Mouse (Mus musculus): ENCODE data around the gene Ccp110. TPM values are rescaled to one million over a fixed set of nuclear protein-coding genes. Genes with fewer than 3 reads are reported as not detected.

The Ccp110 gene
- polyA plus RNA-seq, 1 experiment from 2014 or later, result 3.5 TPM

- Histone ChIP-seq H3K4me1 (ENCODE audit: insufficient read depth) (peaks cover 8% of the 10 kb centered on the region), H3K4me2 (ENCODE audit: low read depth, low read length) (no peak overlapping the region), H3K27me3 (ENCODE audit: insufficient read depth, low read length) (no peaks in the 10 kb centered on the region), H3K4me3 (ENCODE audit: low read depth, low read length) (no peak overlapping the region), H3K27ac (ENCODE audit: low read depth) (no peak overlapping the region), H3K36me3 (replicated peaks; ENCODE audit: insufficient read depth, low read length) (0 out of 2 replicates have a peak, but pooled peaks cover 5% of the 10 kb centered on the region), H3K9me3 (ENCODE audit: low read length) (no peaks in the 10 kb centered on the region), H3K9ac (replicated peaks) (no peak overlapping the region)
- no peak for TF ChIP-seq CTCF (IDR thresholded peaks at IDR 0.05; ENCODE audit: low read depth)
- TF ChIP-seq EP300 (IDR thresholded peaks at IDR 0.05; ENCODE audit: low read depth), result no peak
- 88% methylated on average over 1 of the region's 1 CpGs for WGBS (ENCODE audit: insufficient replicate concordance)
- DNase-seq, result no peak
- no peak for ATAC-seq
These were observed 2.5 kb downstream of the Ccp110 start for GRCm38 (mm10) chr7:118714873-118715272.

GRCm38 (mm10) chr7:118718066-118718465 is 5.7 kb downstream of the Ccp110 start:
- Histone ChIP-seq H3K27ac (ENCODE audit: low read depth) (no peak overlapping the region), H3K4me2 (ENCODE audit: low read depth, low read length) (no peak overlapping the region), H3K9me3 (ENCODE audit: low read length) (no peaks in the 10 kb centered on the region), H3K9ac (replicated peaks) (no peak overlapping the region), H3K27me3 (ENCODE audit: insufficient read depth, low read length) (no peaks in the 10 kb centered on the region), H3K4me3 (ENCODE audit: low read depth, low read length) (no peak overlapping the region), H3K36me3 (replicated peaks; ENCODE audit: insufficient read depth, low read length) (peaks cover 13% of the 10 kb centered on the region; the same call in 1 of the 2 replicates), H3K4me1 (ENCODE audit: insufficient read depth) (peaks cover 5% of the 10 kb centered on the region)
- TF ChIP-seq CTCF (IDR thresholded peaks at IDR 0.05; ENCODE audit: low read depth), result no peak
- no peak for TF ChIP-seq EP300 (IDR thresholded peaks at IDR 0.05; ENCODE audit: low read depth)
- no peak for DNase-seq
- ATAC-seq, result no peak
- WGBS (ENCODE audit: insufficient replicate concordance), result 85% methylated on average over 4 of the region's 4 CpGs

- Histone ChIP-seq H3K27ac (ENCODE audit: low read depth) (no peak overlapping the region), H3K9me3 (ENCODE audit: low read length) (no peaks in the 10 kb centered on the region), H3K4me3 (ENCODE audit: low read depth, low read length) (no peak overlapping the region), H3K4me1 (ENCODE audit: insufficient read depth) (no peaks in the 10 kb centered on the region), H3K27me3 (ENCODE audit: insufficient read depth, low read length) (no peaks in the 10 kb centered on the region), H3K9ac (replicated peaks) (no peak overlapping the region), H3K4me2 (ENCODE audit: low read depth, low read length) (no peak overlapping the region), H3K36me3 (replicated peaks; ENCODE audit: insufficient read depth, low read length) (peaks cover 19% of the 10 kb centered on the region)
- no peak for ATAC-seq
- TF ChIP-seq EP300 (IDR thresholded peaks at IDR 0.05; ENCODE audit: low read depth) (no peak), CTCF (IDR thresholded peaks at IDR 0.05; ENCODE audit: low read depth) (no peak)
- WGBS (ENCODE audit: insufficient replicate concordance), result 92% methylated on average over 9 of the region's 9 CpGs
- no peak for DNase-seq
These were observed 11.6 kb downstream of the Ccp110 start for GRCm38 (mm10) chr7:118723927-118724326.

GRCm38 (mm10) chr7:118725459-118725858 is 13.1 kb downstream of the Ccp110 start:
- TF ChIP-seq CTCF (IDR thresholded peaks at IDR 0.05; ENCODE audit: low read depth) (no peak), EP300 (IDR thresholded peaks at IDR 0.05; ENCODE audit: low read depth) (no peak)
- Histone ChIP-seq H3K9me3 (ENCODE audit: low read length) (no peaks in the 10 kb centered on the region), H3K4me3 (ENCODE audit: low read depth, low read length) (no peak overlapping the region), H3K4me2 (ENCODE audit: low read depth, low read length) (no peak overlapping the region), H3K27me3 (ENCODE audit: insufficient read depth, low read length) (no peaks in the 10 kb centered on the region), H3K9ac (replicated peaks) (no peak overlapping the region), H3K36me3 (replicated peaks; ENCODE audit: insufficient read depth, low read length) (peaks cover 26% of the 10 kb centered on the region), H3K27ac (ENCODE audit: low read depth) (no peak overlapping the region), H3K4me1 (ENCODE audit: insufficient read depth) (no peaks in the 10 kb centered on the region)
- ATAC-seq (no peak), DNase-seq (no peak)
- 72% methylated on average over 2 of the region's 2 CpGs for WGBS (ENCODE audit: insufficient replicate concordance)

GRCm38 (mm10) chr7:118728846-118729587 is 16.7 kb downstream of the Ccp110 start:
- no peak overlapping the region for H3K4me3 ChIP-seq (ENCODE audit: low read depth, low read length)
- TF ChIP-seq CTCF (IDR thresholded peaks at IDR 0.05; ENCODE audit: low read depth) (no peak), EP300 (IDR thresholded peaks at IDR 0.05; ENCODE audit: low read depth) (no peak)
- 83% methylated on average over 13 of the region's 13 CpGs for whole genome bisulfite sequencing (ENCODE audit: insufficient replicate concordance)
- DNase-seq (no peak), ATAC-seq (no peak)
- H3K27ac ChIP-seq (ENCODE audit: low read depth), result no peak overlapping the region
- no peak overlapping the region for H3K4me2 ChIP-seq (ENCODE audit: low read depth, low read length)
- no peaks in the 10 kb centered on the region for H3K27me3 ChIP-seq (ENCODE audit: insufficient read depth, low read length)
- H3K36me3 ChIP-seq (replicated peaks; ENCODE audit: insufficient read depth, low read length), result peaks cover 32% of the 10 kb centered on the region
- no peaks in the 10 kb centered on the region for H3K9me3 ChIP-seq (ENCODE audit: low read length)
- H3K4me1 ChIP-seq (ENCODE audit: insufficient read depth), result no peaks in the 10 kb centered on the region
- no peak overlapping the region for H3K9ac ChIP-seq (replicated peaks)

- DNase-seq (no peak), ATAC-seq (no peak)
- Histone ChIP-seq H3K4me1 (ENCODE audit: insufficient read depth) (no peaks in the 10 kb centered on the region), H3K4me3 (ENCODE audit: low read depth, low read length) (no peak overlapping the region), H3K4me2 (ENCODE audit: low read depth, low read length) (no peak overlapping the region), H3K9me3 (ENCODE audit: low read length) (no peaks in the 10 kb centered on the region), H3K36me3 (replicated peaks; ENCODE audit: insufficient read depth, low read length) (peaks cover 30% of the 10 kb centered on the region), H3K27me3 (ENCODE audit: insufficient read depth, low read length) (no peaks in the 10 kb centered on the region), H3K27ac (ENCODE audit: low read depth) (no peak overlapping the region), H3K9ac (replicated peaks) (no peak overlapping the region)
- TF ChIP-seq EP300 (IDR thresholded peaks at IDR 0.05; ENCODE audit: low read depth) (no peak), CTCF (IDR thresholded peaks at IDR 0.05; ENCODE audit: low read depth) (no peak)
- WGBS (ENCODE audit: insufficient replicate concordance), result 82% methylated on average over 3 of the region's 3 CpGs
These were observed 19.4 kb downstream of the Ccp110 start for GRCm38 (mm10) chr7:118731781-118732180.
